Mouse (Mus musculus) MEL (cell line): Measurements from ENCODE around the gene Ccdc155. TPM values are rescaled to one million over a fixed set of nuclear protein-coding genes. Genes with fewer than 3 reads are reported as not detected.

Source experiments
- DNase-seq: peaks from one replicate; pipeline ENCODE4 v3.0.0; 2011; ENCODE audit warnings: low read depth, low spot score
- H3K27ac ChIP-seq: 2 replicates; pipeline ENCODE4 v1.5.1; 2012; ENCODE audit warnings: low read depth, mild to moderate bottlenecking, control low read depth, low read length, moderate library complexity; ENCODE audit not compliant: control insufficient read depth
- H3K27me3 ChIP-seq, 2 experiments: fragments of 150-350 bp in 1 of 2; sonication (generic) in 1 of 2; 2 replicates each; pipeline ENCODE4 v1.6.1; 2012; ENCODE audit warnings: low read length in 2 of 2, mild to moderate bottlenecking in 2 of 2, improper control_type of control experiment in 1 of 2, moderate library complexity in 1 of 2; ENCODE audit not compliant: insufficient read depth in 2 of 2, control insufficient read depth in 1 of 2
- H3K36me3 ChIP-seq, 2 experiments: 2 replicates each; pipeline ENCODE4 v1.6.1; 2012 to 2014; ENCODE audit warnings: low read length in 2 of 2, improper control_type of control experiment in 1 of 2, inconsistent platforms in 1 of 2, mild to moderate bottlenecking in 1 of 2; ENCODE audit not compliant: insufficient read depth in 2 of 2, control insufficient read depth in 1 of 2
- H3K4me1 ChIP-seq, 2 experiments: fragments of 150-350 bp in 1 of 2; sonication (generic) in 1 of 2; 2 replicates each; pipeline ENCODE4 v1.6.1; 2012; ENCODE audit warnings: low read length in 2 of 2, improper control_type of control experiment in 1 of 2, mild to moderate bottlenecking in 1 of 2; ENCODE audit not compliant: insufficient read depth in 2 of 2, control insufficient read depth in 1 of 2
- H3K4me3 ChIP-seq, 2 experiments: fragments of 150-350 bp in 1 of 2; sonication (generic) in 1 of 2; 2 replicates each; pipeline ENCODE4 v1.5.1; 2012; ENCODE audit warnings: low read depth in 2 of 2, low read length in 2 of 2, mild to moderate bottlenecking in 2 of 2, moderate library complexity in 2 of 2, control low read depth in 1 of 2, improper control_type of control experiment in 1 of 2; ENCODE audit not compliant: control insufficient read depth in 1 of 2, insufficient read depth in 1 of 2
- H3K79me2 ChIP-seq: 2 replicates; pipeline ENCODE4 v1.6.1; 2012; ENCODE audit warnings: mild to moderate bottlenecking, low read length, moderate library complexity; ENCODE audit not compliant: control insufficient read depth, poor library complexity, insufficient read depth
- H3K9ac ChIP-seq: 2 replicates; pipeline ENCODE4 v1.6.1; 2012; ENCODE audit warnings: low read depth, mild to moderate bottlenecking, control low read depth, low read length, moderate library complexity; ENCODE audit not compliant: control insufficient read depth, poor library complexity, severe bottlenecking
- H3K9me3 ChIP-seq: fragments of 150-350 bp; sonication (generic); replicated peaks from 2 replicates; pipeline ENCODE4 v1.6.1; 2012; ENCODE audit warnings: mild to moderate bottlenecking, low read length, improper control_type of control experiment, moderate library complexity; ENCODE audit not compliant: insufficient read depth
- BHLHE40 ChIP-seq: IDR thresholded peaks from 2 replicates; pipeline ENCODE4 v1.6.1; 2012; ENCODE audit warnings: low read depth, mild to moderate bottlenecking, inconsistent platforms, low read length, improper control_type of control experiment, borderline replicate concordance
- CHD2 ChIP-seq: IDR thresholded peaks from 2 replicates; pipeline ENCODE4 v1.6.1; 2011; ENCODE audit warnings: low read length, improper control_type of control experiment
- CTCF ChIP-seq, 3 experiments: IDR thresholded peaks in 2 of 3; conservative IDR thresholded peaks in 1 of 3; 2 replicates each; pipeline ENCODE4 v1.5.1; 2011 to 2012; ENCODE audit warnings: low read length in 3 of 3, low read depth in 2 of 3, mild to moderate bottlenecking in 2 of 3, improper control_type of control experiment in 1 of 3, inconsistent platforms in 1 of 3, mixed read lengths in 1 of 3, moderate library complexity in 1 of 3; ENCODE audit not compliant: control insufficient read depth in 1 of 3, insufficient read depth in 1 of 3, poor library complexity in 1 of 3, severe bottlenecking in 1 of 3
- E2F4 ChIP-seq: IDR thresholded peaks from 2 replicates; pipeline ENCODE4 v1.6.1; 2011; ENCODE audit warnings: low read depth, low read length, improper control_type of control experiment, borderline replicate concordance
- ELF1 ChIP-seq: IDR thresholded peaks from 2 replicates; pipeline ENCODE4 v1.6.1; 2014; ENCODE audit warnings: low read depth, mild to moderate bottlenecking, inconsistent platforms, low read length, improper control_type of control experiment, moderate library complexity
- ETS1 ChIP-seq: IDR thresholded peaks from 2 replicates; pipeline ENCODE4 v1.6.1; 2012; ENCODE audit warnings: low read depth, mild to moderate bottlenecking, inconsistent platforms, low read length, improper control_type of control experiment, moderate library complexity
- GABPA ChIP-seq: IDR thresholded peaks from 2 replicates; pipeline ENCODE4 v1.6.1; 2012; ENCODE audit warnings: low read depth, mild to moderate bottlenecking, inconsistent platforms, low read length, improper control_type of control experiment, moderate library complexity
- GATA1 ChIP-seq: IDR thresholded peaks from 2 replicates; pipeline ENCODE4 v1.6.1; 2011; ENCODE audit warnings: low read depth, low read length, improper control_type of control experiment
- HCFC1 ChIP-seq: IDR thresholded peaks from 2 replicates; pipeline ENCODE4 v1.6.1; 2012; ENCODE audit warnings: low read depth, mild to moderate bottlenecking, inconsistent platforms, low read length, improper control_type of control experiment, moderate library complexity
- JUND ChIP-seq: IDR thresholded peaks from 2 replicates; pipeline ENCODE4 v1.6.1; 2011; ENCODE audit warnings: low read depth, mild to moderate bottlenecking, improper control_type of control experiment, low read length
- KAT2A ChIP-seq: conservative IDR thresholded peaks from 2 replicates; pipeline ENCODE4 v1.6.1; 2012; ENCODE audit warnings: low read depth, low read length, improper control_type of control experiment, inconsistent platforms
- MAX ChIP-seq: IDR thresholded peaks from 2 replicates; pipeline ENCODE4 v1.6.1; 2011; ENCODE audit warnings: low read length, improper control_type of control experiment
- MXI1 ChIP-seq: IDR thresholded peaks from 2 replicates; pipeline ENCODE4 v1.6.1; 2011; ENCODE audit warnings: mild to moderate bottlenecking, low read depth, low read length, improper control_type of control experiment
- MYC ChIP-seq: IDR thresholded peaks from 2 replicates; pipeline ENCODE4 v1.6.1; 2011; ENCODE audit warnings: low read depth, mild to moderate bottlenecking, low read length, improper control_type of control experiment, moderate library complexity
- NRF1 ChIP-seq: IDR thresholded peaks from 2 replicates; pipeline ENCODE4 v1.6.1; 2014; ENCODE audit warnings: low read depth, mild to moderate bottlenecking, inconsistent platforms, low read length, improper control_type of control experiment, moderate library complexity; ENCODE audit not compliant: poor library complexity, insufficient read depth, severe bottlenecking
- POLR2A ChIP-seq, 2 experiments: IDR thresholded peaks; 2 replicates each; pipeline ENCODE4 v1.6.1; 2011 to 2012; ENCODE audit warnings: low read length in 2 of 2, mild to moderate bottlenecking in 2 of 2, control low read depth in 1 of 2, improper control_type of control experiment in 1 of 2, low read depth in 1 of 2, moderate library complexity in 1 of 2; ENCODE audit not compliant: control insufficient read depth in 1 of 2, insufficient read depth in 1 of 2, poor library complexity in 1 of 2
- RAD21 ChIP-seq: IDR thresholded peaks from 2 replicates; pipeline ENCODE4 v1.6.1; 2011; ENCODE audit warnings: mild to moderate bottlenecking, low read depth, low read length, improper control_type of control experiment
- RCOR1 ChIP-seq: IDR thresholded peaks from 2 replicates; pipeline ENCODE4 v1.6.1; 2012; ENCODE audit warnings: low read depth, mild to moderate bottlenecking, inconsistent platforms, low read length, improper control_type of control experiment
- SIN3A ChIP-seq: IDR thresholded peaks from 2 replicates; pipeline ENCODE4 v1.6.1; 2012; ENCODE audit warnings: low read length, improper control_type of control experiment, inconsistent platforms
- SMC3 ChIP-seq: IDR thresholded peaks from 2 replicates; pipeline ENCODE4 v1.6.1; 2011; ENCODE audit warnings: low read depth, low read length, improper control_type of control experiment
- TBP ChIP-seq: IDR thresholded peaks from 2 replicates; pipeline ENCODE4 v1.8.0; 2011; ENCODE audit warnings: low read depth, low read length, improper control_type of control experiment
- TCF12 ChIP-seq: IDR thresholded peaks from 2 replicates; pipeline ENCODE4 v1.6.1; 2014; ENCODE audit warnings: low read depth, mild to moderate bottlenecking, inconsistent platforms, low read length, improper control_type of control experiment, moderate library complexity
- USF1 ChIP-seq: IDR thresholded peaks from 2 replicates; pipeline ENCODE4 v1.6.1; 2014; ENCODE audit warnings: low read depth, mild to moderate bottlenecking, inconsistent platforms, low read length, improper control_type of control experiment, moderate library complexity
- USF2 ChIP-seq, 2 experiments: IDR thresholded peaks; 2 replicates each; pipeline ENCODE4 v1.6.1; 2011 to 2012; ENCODE audit warnings: improper control_type of control experiment in 2 of 2, low read length in 2 of 2, borderline replicate concordance in 1 of 2, inconsistent platforms in 1 of 2, low read depth in 1 of 2, mild to moderate bottlenecking in 1 of 2; ENCODE audit not compliant: insufficient read depth in 1 of 2
- ZC3H11A ChIP-seq: IDR thresholded peaks from 2 replicates; pipeline ENCODE4 v1.6.1; 2012; ENCODE audit warnings: low read depth, mild to moderate bottlenecking, inconsistent platforms, low read length, improper control_type of control experiment
- ZKSCAN1 ChIP-seq: IDR thresholded peaks from 2 replicates; pipeline ENCODE4 v1.6.1; 2012; ENCODE audit warnings: low read depth, mild to moderate bottlenecking, inconsistent platforms, low read length, improper control_type of control experiment, moderate library complexity
- ZNF384 ChIP-seq: IDR thresholded peaks from 2 replicates; pipeline ENCODE4 v1.6.1; 2012; ENCODE audit warnings: low read depth, mild to moderate bottlenecking, inconsistent platforms, low read length, improper control_type of control experiment
- polyA plus RNA-seq, 2 experiments: library from polyadenylated mRNA; stranded (reverse) in 1 of 2; unstranded in 1 of 2; fragments of >175 nt in 1 of 2; fragments of >200 nt in 1 of 2; gene quantifications; 2 replicates each; pipeline versions ENCODE4 v1.2.1 to v1.2.4; 2012; ENCODE audit warnings: low replicate concordance in 2 of 2, low read depth in 1 of 2; ENCODE audit not compliant: insufficient read length in 2 of 2, insufficient read depth in 1 of 2, missing spikeins in 1 of 2
- total RNA-seq: library from RNA; depleted of rRNA; stranded (reverse); fragments of 300-350 nt; gene quantifications from 2 replicates; pipeline ENCODE4 v1.2.3, GENCODE M21; 2012

The Ccdc155 gene
- total and polyA plus RNA-seq, 3 experiments, result 0.27 to 0.38 TPM; not detected in 1

GRCm38 (mm10) chr7:45161612-45162473 is 42.8 kb downstream of the Ccdc155 start:
- peak; percentile 72 to 94 (median 82) for TF ChIP-seq CTCF (IDR thresholded peaks at IDR 0.05 in 2 of 3, conservative IDR thresholded peaks at IDR 0.05 in 1 of 3; ENCODE audit: control insufficient read depth in 1 of 3, insufficient read depth in 1 of 3, low read depth in 2 of 3, low read length in 3 of 3, poor library complexity in 1 of 3, severe bottlenecking in 1 of 3)
- no peak; the same call in none of the 2 replicates for TF ChIP-seq RCOR1
- TF ChIP-seq E2F4, result no peak
- 0 out of 2 replicates have a peak, but pooled peaks have one; percentile 26 for TF ChIP-seq NRF1
- TF ChIP-seq RAD21, result peak; percentile 48
- TF ChIP-seq HCFC1, result peak; percentile 95
- TF ChIP-seq GABPA, result no peak
- no peak for TF ChIP-seq ZNF384
- TF ChIP-seq SMC3, result peak; percentile 82
- TF ChIP-seq ETS1, result peak; percentile 43; the same call in 1 of the 2 replicates
- TF ChIP-seq USF2 (IDR thresholded peaks at IDR 0.05; ENCODE audit: borderline replicate concordance in 1 of 2, insufficient read depth in 1 of 2, low read depth in 1 of 2, low read length in 2 of 2), result no peak
- TF ChIP-seq USF1, result peak; percentile 77
- peak; percentile 89; the same call in 1 of the 2 replicates for TF ChIP-seq MYC
- TF ChIP-seq MAX, result peak; percentile 69; the same call in 1 of the 2 replicates
- TF ChIP-seq SIN3A, result peak; percentile 86
- peak; percentile 30; the same call in 1 of the 2 replicates for TF ChIP-seq TCF12
- peak; percentile 7; the same call in 1 of the 2 replicates for TF ChIP-seq ELF1
- TF ChIP-seq POLR2A (IDR thresholded peaks at IDR 0.05; ENCODE audit: control insufficient read depth in 1 of 2, insufficient read depth in 1 of 2, low read depth in 1 of 2, low read length in 2 of 2, poor library complexity in 1 of 2), result no peak; a peak in 1 of 4 replicates
- peak; percentile 56; the same call in 1 of the 2 replicates for TF ChIP-seq KAT2A
- no peak for TF ChIP-seq GATA1
- peak; percentile 76; the same call in 1 of the 2 replicates for TF ChIP-seq BHLHE40
- TF ChIP-seq CHD2, result no peak
- TF ChIP-seq JUND, result no peak
- TF ChIP-seq ZKSCAN1, result no peak
- TF ChIP-seq ZC3H11A, result peak; percentile 39
- no peak for TF ChIP-seq TBP
- peak; percentile 88 for TF ChIP-seq MXI1
- no peaks in the 10 kb centered on the region for H3K9me3 ChIP-seq
- H3K4me3 ChIP-seq, result peak overlapping the region; percentile 6 to 10; a peak in 1 of 4 replicates
- H3K9ac ChIP-seq, result peak overlapping the region; percentile 56
- DNase-seq, result peak; percentile 96
- no peaks in the 10 kb centered on the region; a peak in 2 of 4 replicates for H3K4me1 ChIP-seq
- no peaks in the 10 kb centered on the region for H3K79me2 ChIP-seq
- peaks cover 0 to 4% of the 10 kb centered on the region in 2 experiments; a peak in 1 of 4 replicates for H3K36me3 ChIP-seq
- H3K27me3 ChIP-seq, result peaks cover 4 to 9% of the 10 kb centered on the region in 2 experiments
- peak overlapping the region; percentile 49; the same call in 1 of the 2 replicates for H3K27ac ChIP-seq
